Mouse (Mus musculus) forebrain, embryonic 15.5 days (tissue): ENCODE data around the gene Fbxw14. TPM values are rescaled to one million over a fixed set of nuclear protein-coding genes. Genes with fewer than 3 reads are reported as not detected.
"Not testable (repeated sequence)": the region's sequence is repeated elsewhere in the genome, so short reads cannot be mapped to it uniquely, and the experiment has no call there.

ENCODE experiments used
- ATAC-seq: fragments of 200-750 bp; cut with Nextera tagmentation; replicated peaks from 2 replicates; pipeline ENCODE4 v1.8.0; 2017; ENCODE audit warnings: mild to moderate bottlenecking, moderate TSS enrichment, moderate library complexity
- H3K27ac ChIP-seq: fragments of 300-500 bp; sonication (generic); replicated peaks from 2 replicates; pipeline ENCODE4 v1.5.1; 2015; ENCODE audit warnings: mild to moderate bottlenecking, inconsistent platforms
- H3K27me3 ChIP-seq: fragments of 300-500 bp; sonication (generic); 2 replicates; pipeline ENCODE4 v1.6.1; 2015; ENCODE audit warnings: inconsistent platforms
- H3K36me3 ChIP-seq: fragments of 300-500 bp; sonication (generic); 2 replicates; pipeline ENCODE4 v1.6.1; 2015; ENCODE audit warnings: mild to moderate bottlenecking, inconsistent platforms
- H3K4me1 ChIP-seq: fragments of 300-500 bp; sonication (generic); 2 replicates; pipeline ENCODE4 v1.6.1; 2015; ENCODE audit warnings: inconsistent platforms
- H3K4me2 ChIP-seq: fragments of 300-500 bp; sonication (generic); replicated peaks from 2 replicates; pipeline ENCODE4 v1.6.1; 2015; ENCODE audit warnings: mild to moderate bottlenecking, inconsistent platforms
- H3K4me3 ChIP-seq: fragments of 300-500 bp; sonication (generic); 2 replicates; pipeline ENCODE4 v1.5.1; 2015; ENCODE audit warnings: mild to moderate bottlenecking, inconsistent platforms
- H3K9ac ChIP-seq: fragments of 300-500 bp; sonication (generic); replicated peaks from 2 replicates; pipeline ENCODE4 v1.6.1; 2015; ENCODE audit warnings: mild to moderate bottlenecking, inconsistent platforms
- H3K9me3 ChIP-seq: fragments of 300-500 bp; sonication (generic); 2 replicates; pipeline ENCODE4 v1.6.1; 2016; ENCODE audit warnings: inconsistent platforms
- WGBS: fragments of 180-500 bp; shearing (Covaris S2); methylation state at CpG from one replicate; pipeline ENCODE4 v1.1.7; 2015; ENCODE audit warnings: mixed read lengths; 5-methylcytosine and 5-hydroxymethylcytosine counted together
- polyA plus RNA-seq: library from polyadenylated mRNA; unstranded; fragments of >200 nt; fragmentation: Nextera tagmentation; extraction: Ambion mirVana; gene quantifications from 2 replicates; pipeline ENCODE4 v1.2.1, GENCODE M21; 2015

The Fbxw14 gene
- polyA plus RNA-seq: not detected in 2 replicates

GRCm38 (mm10) chr9:109287576-109287975, at the start of gene Fbxw14:
Gene Fbxw14, minus strand, starts transcription at chr9:109287676.
- not testable (repeated sequence) for H3K27me3 ChIP-seq

GRCm38 (mm10) chr9:109263041-109263440, 24.4 kb downstream of the Fbxw14 start:
- H3K4me2 ChIP-seq: no peak overlapping the region
- H3K4me1 ChIP-seq: no peaks in the 10 kb centered on the region
- no peaks in the 10 kb centered on the region for H3K9me3 ChIP-seq
- ATAC-seq: no peak
- no peak overlapping the region for H3K27ac ChIP-seq
- 77% methylated on average over 2 of the region's 2 CpGs for WGBS
- H3K9ac ChIP-seq: no peak overlapping the region
- no peaks in the 10 kb centered on the region for H3K36me3 ChIP-seq
- H3K27me3 ChIP-seq: no peaks in the 10 kb centered on the region
- no peak overlapping the region for H3K4me3 ChIP-seq

More at GRCm38 (mm10) chr9:109287576-109287975, at the start of gene Fbxw14:
- not testable (repeated sequence) for H3K4me1 ChIP-seq, H3K27ac ChIP-seq, H3K9ac ChIP-seq, H3K9me3 ChIP-seq, H3K4me2 ChIP-seq, H3K4me3 ChIP-seq, H3K36me3 ChIP-seq, ATAC-seq
- 100% methylated on average over 1 of the region's 1 CpGs for WGBS

DNA sequence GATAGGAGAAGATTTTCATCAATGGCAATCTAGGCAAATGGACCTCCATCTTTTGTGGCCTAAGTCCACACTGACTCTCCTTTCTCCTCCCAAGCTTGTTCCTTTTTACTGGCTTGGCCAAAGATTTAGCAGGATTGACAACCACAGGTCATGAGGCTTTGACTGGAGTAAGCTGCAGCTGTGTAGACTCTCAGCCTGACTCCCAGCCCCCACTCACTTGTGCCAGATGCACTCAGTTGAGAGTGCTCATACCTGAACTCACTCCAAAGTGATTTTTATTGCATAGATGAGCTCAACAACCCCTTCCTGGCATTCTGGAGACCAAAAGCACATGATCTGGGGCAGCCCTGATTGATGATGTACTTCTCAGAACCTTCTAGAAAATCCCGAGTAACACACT, 52.8 kb downstream of the Fbxw14 start, which contains the start of gene Fbxw20:
Gene Fbxw20 (minus strand): TSS at position 101 of the 400 bp plus-strand sequence.
- Histone ChIP-seq H3K4me2 (no peak within 1 kb of the TSS), H3K9ac (no peak within 1 kb of the TSS), H3K27me3 (no peaks in the 10 kb centered on the region), H3K9me3 (no peaks in the 10 kb centered on the region), H3K4me3 (no peak within 1 kb of the TSS), H3K36me3 (no peaks in the 10 kb centered on the region), H3K4me1 (no peaks in the 10 kb centered on the region), H3K27ac (no peak within 1 kb of the TSS)
- 90% methylated on average over 1 of the region's 1 CpGs for WGBS
- no peak for ATAC-seq

Other genes starting within 250 kb of the Fbxw14 start
- gene Shisa5, start 249.1 kb downstream of the Fbxw14 start, polyA plus RNA-seq: 48.0 and 49.0 TPM in 2 replicates
- 16.5 and 16.7 TPM in 2 replicates for gene Trex1, start 227.9 kb downstream of the Fbxw14 start, polyA plus RNA-seq
- gene Atrip, start 213.6 kb downstream of the Fbxw14 start, polyA plus RNA-seq: 32.0 and 36.5 TPM in 2 replicates
- 17.3 and 18.4 TPM in 2 replicates for gene Ccdc51, start 205.2 kb downstream of the Fbxw14 start, polyA plus RNA-seq
- 568 and 598 TPM in 2 replicates for gene Tma7, start 205.1 kb downstream of the Fbxw14 start, polyA plus RNA-seq
- gene Plxnb1, start 192.3 kb downstream of the Fbxw14 start, polyA plus RNA-seq: 20.7 and 23.5 TPM in 2 replicates
- gene Fbxw21, start 125.6 kb downstream of the Fbxw14 start, polyA plus RNA-seq: not detected in 2 replicates
- gene Fbxw13, start 91.7 kb downstream of the Fbxw14 start, polyA plus RNA-seq: 0.28 TPM in 1 of 2 replicates, not detected in the other
- not detected in 2 replicates for gene Fbxw20, start 52.9 kb downstream of the Fbxw14 start, polyA plus RNA-seq
- not detected in 2 replicates for gene Fbxw28, start 52.0 kb upstream of the Fbxw14 start, polyA plus RNA-seq
- not detected in 2 replicates for gene Fbxw22, start 116.6 kb upstream of the Fbxw14 start, polyA plus RNA-seq
- not detected in 2 replicates for gene Fbxw16, start 161.5 kb upstream of the Fbxw14 start, polyA plus RNA-seq
- gene Fbxw19, start 208.2 kb upstream of the Fbxw14 start, polyA plus RNA-seq: not detected in 2 replicates